Mouse (Mus musculus): Measurements from ENCODE around the gene 2010111I01Rik.
A peak's percentile ranks its signal among the peaks of the same experiment; 100 is the strongest.
"Not testable (repeated sequence)": the region's sequence is repeated elsewhere in the genome, so short reads cannot be mapped to it uniquely, and the experiment has no call there.

2010111I01Rik gene

GRCm38 (mm10) chr13:63083139-63083538 lies 118.4 kb downstream of the 2010111I01Rik start:
- not testable (repeated sequence) for DNase-seq

- no peak for DNase-seq
These were observed 119.0 kb downstream of the 2010111I01Rik start for GRCm38 (mm10) chr13:63083663-63084062.

GRCm38 (mm10) chr13:63087865-63088683 lies 123.4 kb downstream of the 2010111I01Rik start:
- DNase-seq: no peak

GRCm38 (mm10) chr13:63089513-63089912 lies 124.8 kb downstream of the 2010111I01Rik start:
- no peak for DNase-seq

- no peak for DNase-seq
These were observed 126.6 kb downstream of the 2010111I01Rik start for GRCm38 (mm10) chr13:63091246-63091645.

GRCm38 (mm10) chr13:63092299-63092698 lies 127.6 kb downstream of the 2010111I01Rik start:
- DNase-seq: no peak

GRCm38 (mm10) chr13:63092874-63093273 lies 128.2 kb downstream of the 2010111I01Rik start:
- no peak for DNase-seq

- DNase-seq: no peak
These were observed 128.9 kb downstream of the 2010111I01Rik start for GRCm38 (mm10) chr13:63093636-63094035.

- DNase-seq: no peak
These were observed 129.8 kb downstream of the 2010111I01Rik start for GRCm38 (mm10) chr13:63094317-63095131.

- no peak for DNase-seq
These were observed 132.1 kb downstream of the 2010111I01Rik start for GRCm38 (mm10) chr13:63096764-63097163.

GRCm38 (mm10) chr13:63097440-63097930 lies 132.8 kb downstream of the 2010111I01Rik start:
- DNase-seq: peak; percentile 23

GRCm38 (mm10) chr13:63101761-63102160 lies 137.1 kb downstream of the 2010111I01Rik start:
- DNase-seq: no peak

- DNase-seq: no peak
These were observed 138.3 kb downstream of the 2010111I01Rik start for GRCm38 (mm10) chr13:63102848-63103585.

GRCm38 (mm10) chr13:63106574-63106973 lies 141.9 kb downstream of the 2010111I01Rik start:
- no peak for DNase-seq

- no peak for DNase-seq
These were observed 143.9 kb downstream of the 2010111I01Rik start for GRCm38 (mm10) chr13:63108601-63109000.

- no peak for DNase-seq
These were observed 146.8 kb downstream of the 2010111I01Rik start for GRCm38 (mm10) chr13:63111297-63112042.

GRCm38 (mm10) chr13:63112043-63112597 lies 147.4 kb downstream of the 2010111I01Rik start:
- no peak for DNase-seq

- DNase-seq: no peak
These were observed 148.1 kb downstream of the 2010111I01Rik start for GRCm38 (mm10) chr13:63112598-63113372.

- no peak for DNase-seq
These were observed 149.2 kb downstream of the 2010111I01Rik start for GRCm38 (mm10) chr13:63113881-63114301.

GRCm38 (mm10) chr13:63115187-63115784 lies 150.6 kb downstream of the 2010111I01Rik start:
- no peak for DNase-seq

Data from cerebellum, adult 11 months (tissue).